Mouse (Mus musculus) adrenal gland, postnatal 36 days (tissue): ENCODE data around the gene Emx1. TPM values are rescaled to one million over a fixed set of nuclear protein-coding genes. Genes with fewer than 3 reads are reported as not detected.
"Not testable (repeated sequence)": the region's sequence is repeated elsewhere in the genome, so short reads cannot be mapped to it uniquely, and the experiment has no call there.

ENCODE experiments used
- DNase-seq, 2 experiments: peaks; one replicate each; pipeline ENCODE4 v3.0.0; 2021; ENCODE audit warnings: mixed read lengths in 1 of 2
- long read RNA-seq, 2 experiments: library from polyadenylated mRNA; stranded (forward); transcript quantifications; one replicate each; pipeline ENCODE4 v2.0.0; 2021; ENCODE audit warnings: borderline sequencing depth in 2 of 2
- total RNA-seq, 2 experiments: library from RNA; stranded (reverse); gene quantifications; 2 replicates each; pipeline ENCODE4 v1.2.3; 2021

The Emx1 gene
- total RNA-seq: not detected
- long read RNA-seq, experiment 1: 0 reads
- long read RNA-seq, experiment 2: 0 reads

GRCm38 (mm10) chr6:85187340-85188211, at the start of gene Emx1:
Gene Emx1 (plus strand): TSS chr6:85187438.
- DNase-seq: peak; percentile 28 to 39

- no peak for DNase-seq
Measured at GRCm38 (mm10) chr6:85139534-85139933, 47.7 kb upstream of the Emx1 start.

GRCm38 (mm10) chr6:85141013-85141412, 46.2 kb upstream of the Emx1 start:
- peak; percentile 41 to 69 for DNase-seq

- DNase-seq: no peak
Measured at GRCm38 (mm10) chr6:85144466-85144865, 42.8 kb upstream of the Emx1 start.

- no peak for DNase-seq
Measured at GRCm38 (mm10) chr6:85147636-85148035, 39.6 kb upstream of the Emx1 start.

GRCm38 (mm10) chr6:85150386-85150785, 36.9 kb upstream of the Emx1 start:
- no peak for DNase-seq

GRCm38 (mm10) chr6:85153970-85154540, 33.2 kb upstream of the Emx1 start:
- DNase-seq: peak; percentile 77 to 88

GRCm38 (mm10) chr6:85154861-85155528, 32.2 kb upstream of the Emx1 start:
- peak; percentile 60 to 70 for DNase-seq

- DNase-seq: not testable (repeated sequence)
Measured at GRCm38 (mm10) chr6:85156551-85156950, 30.7 kb upstream of the Emx1 start.

- DNase-seq: not testable (repeated sequence)
Measured at GRCm38 (mm10) chr6:85158040-85158804, 29.0 kb upstream of the Emx1 start.

GRCm38 (mm10) chr6:85159092-85159760, 28.0 kb upstream of the Emx1 start:
- peak; percentile 64 to 75 for DNase-seq

GRCm38 (mm10) chr6:85160201-85160923, 26.9 kb upstream of the Emx1 start:
- peak; percentile 71 to 77 for DNase-seq

- DNase-seq: no peak
Measured at GRCm38 (mm10) chr6:85165440-85165921, 21.8 kb upstream of the Emx1 start.

GRCm38 (mm10) chr6:85179569-85179968, 7.7 kb upstream of the Emx1 start:
- DNase-seq: no peak

GRCm38 (mm10) chr6:85180036-85180435, 7.2 kb upstream of the Emx1 start:
- no peak for DNase-seq

GRCm38 (mm10) chr6:85183951-85184350, 3.3 kb upstream of the Emx1 start:
- DNase-seq: no peak

GRCm38 (mm10) chr6:85186033-85186743, 1.1 kb upstream of the Emx1 start:
- DNase-seq: no peak

GRCm38 (mm10) chr6:85186744-85187059, 536 bp upstream of the Emx1 start:
- DNase-seq: no peak

- no peak for DNase-seq
Measured at GRCm38 (mm10) chr6:85188256-85189110, 1.2 kb downstream of the Emx1 start.
